Mouse (Mus musculus): Measurements from ENCODE around the gene Cdt1. TPM values are rescaled to one million over a fixed set of nuclear protein-coding genes. Genes with fewer than 3 reads are reported as not detected.

The Cdt1 gene
- polyA plus RNA-seq, 1 experiment, result 68.5 TPM

DNA sequence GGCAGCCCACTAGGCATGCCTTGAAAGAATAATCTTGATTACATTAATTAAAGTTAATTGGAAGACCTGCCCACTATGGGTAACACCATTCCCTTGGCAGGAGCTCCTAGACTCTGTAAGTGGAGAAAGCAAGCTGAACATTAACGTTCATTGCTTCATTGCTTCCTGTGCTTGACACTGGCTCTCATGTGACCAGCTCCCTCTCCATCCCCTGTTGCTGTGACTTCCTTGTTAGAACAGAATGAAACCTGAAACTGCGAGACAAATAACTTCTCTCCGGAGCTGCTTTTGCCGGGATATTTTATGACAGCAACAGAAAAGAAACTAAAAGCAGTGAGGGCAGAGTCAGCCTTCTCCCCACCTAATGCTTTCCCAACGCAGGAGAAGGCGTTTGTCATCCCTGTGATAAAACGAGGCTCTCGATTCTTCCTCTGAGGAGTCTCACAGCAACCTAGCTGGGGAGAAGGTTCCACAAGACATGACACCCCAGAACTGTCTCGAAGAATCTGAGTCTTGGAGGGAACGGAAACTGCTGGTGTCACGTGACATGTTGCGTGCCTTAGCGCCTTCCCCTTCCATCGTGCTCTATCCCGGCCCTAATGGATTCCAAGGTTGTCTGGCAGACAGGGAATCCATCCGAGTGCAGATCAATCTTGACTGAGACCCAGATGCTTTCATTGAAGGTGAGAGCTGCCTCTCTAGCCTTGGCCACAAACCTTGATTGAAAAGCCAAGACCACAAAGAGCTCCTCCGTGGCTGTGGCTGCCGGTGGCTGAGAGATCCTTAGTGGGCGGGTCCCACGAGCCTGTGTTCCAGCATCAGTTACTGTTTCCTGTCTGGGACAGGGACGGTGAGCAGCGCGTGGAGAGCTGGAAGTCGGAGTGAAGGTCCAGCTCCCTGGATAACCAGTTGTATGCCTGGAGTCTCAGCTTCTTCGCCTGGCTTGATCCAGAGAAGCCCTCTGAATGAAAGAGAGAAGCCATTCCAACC, 3.2 kb upstream of the Cdt1 start:
- TF ChIP-seq POLR2A (IDR thresholded peaks at IDR 0.05; ENCODE audit: borderline replicate concordance, control insufficient read depth, low read depth, low read length), result 0 out of 2 replicates have a peak, but pooled peaks have one; percentile 25
- TF ChIP-seq CTCF (IDR thresholded peaks at IDR 0.05; ENCODE audit: control insufficient read depth, insufficient read depth, low read length), result no peak
- Histone ChIP-seq H3K27ac (ENCODE audit: control insufficient read depth, insufficient read depth, low read depth, low read length, poor library complexity) (peak overlapping the region; percentile 86), H3K4me1 (ENCODE audit: control insufficient read depth, insufficient read depth, low read length) (peaks cover 6% of the 10 kb centered on the region; the same call in 1 of the 2 replicates), H3K4me3 (replicated peaks; ENCODE audit: control insufficient read depth, low read depth, low read length) (peak overlapping the region; percentile 52)
- 43% methylated on average over 25 of the region's 25 CpGs for WGBS

DNA sequence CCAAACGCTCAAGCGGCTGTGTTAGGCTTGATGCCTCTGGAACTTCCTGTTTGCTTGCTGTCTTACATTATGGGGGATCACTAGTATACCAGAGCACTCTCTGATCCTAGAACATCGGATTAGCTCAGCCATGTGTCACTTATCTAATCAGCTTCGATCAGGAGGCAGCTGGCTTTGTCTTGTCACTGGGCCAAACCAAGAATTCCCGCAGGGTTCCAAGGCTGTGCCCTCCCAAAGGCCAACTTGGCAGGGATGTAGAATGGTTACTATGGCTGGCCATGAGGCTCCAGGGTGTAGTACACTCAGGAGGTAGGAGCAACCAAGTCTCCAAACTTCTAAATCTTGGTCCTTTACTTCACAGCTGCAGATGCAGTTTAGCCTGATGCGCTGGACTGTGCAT, 1.0 kb upstream of the Cdt1 start:
- TF ChIP-seq POLR2A (IDR thresholded peaks at IDR 0.05; ENCODE audit: borderline replicate concordance, control insufficient read depth, low read depth, low read length) (no peak), CTCF (IDR thresholded peaks at IDR 0.05; ENCODE audit: control insufficient read depth, insufficient read depth, low read length) (no peak)
- peaks cover 3% of the 10 kb centered on the region; the same call in 1 of the 2 replicates for H3K4me1 ChIP-seq (ENCODE audit: control insufficient read depth, insufficient read depth, low read length)
- 27% methylated on average over 6 of the region's 6 CpGs for WGBS
- H3K27ac ChIP-seq (ENCODE audit: control insufficient read depth, insufficient read depth, low read depth, low read length, poor library complexity), result peak overlapping the region; percentile 96
- peak overlapping the region; percentile 95 for H3K4me3 ChIP-seq (replicated peaks; ENCODE audit: control insufficient read depth, low read depth, low read length)

DNA sequence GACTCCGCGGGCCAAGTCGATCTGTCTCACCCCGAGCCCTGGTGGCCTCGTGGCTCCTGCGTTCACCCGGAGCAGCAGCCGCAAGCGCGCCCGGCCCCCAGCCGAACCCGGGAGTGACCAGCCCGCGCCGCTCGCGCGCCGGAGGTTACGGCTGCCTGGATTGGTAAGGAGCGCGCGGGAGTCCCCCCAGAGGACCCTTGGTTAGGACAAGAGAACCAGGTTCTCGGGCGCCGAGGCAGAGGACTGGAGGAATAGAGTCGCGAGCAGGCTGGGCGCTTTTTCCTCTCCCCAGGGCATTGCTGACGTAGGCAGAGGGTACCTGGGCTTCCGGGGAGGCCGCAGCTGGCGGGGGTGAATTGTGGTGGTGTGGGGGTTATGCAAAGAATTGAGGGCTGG, 292 bp downstream of the Cdt1 start:
- no peak for TF ChIP-seq CTCF (IDR thresholded peaks at IDR 0.05; ENCODE audit: control insufficient read depth, insufficient read depth, low read length)
- TF ChIP-seq POLR2A (IDR thresholded peaks at IDR 0.05; ENCODE audit: borderline replicate concordance, control insufficient read depth, low read depth, low read length), result no peak
- Histone ChIP-seq H3K4me3 (replicated peaks; ENCODE audit: control insufficient read depth, low read depth, low read length) (peak overlapping the region; percentile 95), H3K27ac (ENCODE audit: control insufficient read depth, insufficient read depth, low read depth, low read length, poor library complexity) (peak overlapping the region; percentile 96), H3K4me1 (ENCODE audit: control insufficient read depth, insufficient read depth, low read length) (peaks cover 3% of the 10 kb centered on the region; the same call in 1 of the 2 replicates)
- WGBS, result under 1% methylated on average over 34 of the region's 34 CpGs

DNA sequence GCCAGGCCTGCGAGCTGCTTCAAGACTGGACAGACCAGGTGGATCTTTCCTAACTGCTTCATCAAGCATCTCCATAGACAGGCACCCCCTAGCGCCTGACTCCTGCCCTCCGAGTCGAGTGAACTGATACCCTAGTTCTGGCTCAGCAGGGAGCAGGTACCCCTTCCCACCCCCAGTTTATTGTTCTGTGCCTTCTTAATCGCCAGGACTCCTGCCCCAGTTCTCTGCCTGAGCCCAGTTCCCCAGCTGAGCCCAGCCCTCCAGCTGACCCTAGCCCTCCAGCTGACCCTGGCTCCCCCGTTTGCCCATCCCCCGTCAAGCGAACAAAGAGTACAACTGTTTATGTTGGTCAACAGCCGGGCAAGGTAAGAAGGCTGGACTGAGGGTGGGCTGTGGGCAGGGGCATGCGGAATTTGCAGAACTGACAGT, 1.1 kb downstream of the Cdt1 start:
- peaks cover 3% of the 10 kb centered on the region; the same call in 1 of the 2 replicates for H3K4me1 ChIP-seq (ENCODE audit: control insufficient read depth, insufficient read depth, low read length)
- peak overlapping the region; percentile 34; the same call in 1 of the 2 replicates for H3K27ac ChIP-seq (ENCODE audit: control insufficient read depth, insufficient read depth, low read depth, low read length, poor library complexity)
- H3K4me3 ChIP-seq (replicated peaks; ENCODE audit: control insufficient read depth, low read depth, low read length), result peak overlapping the region; percentile 75
- WGBS, result 28% methylated on average over 10 of the region's 10 CpGs
- TF ChIP-seq POLR2A (IDR thresholded peaks at IDR 0.05; ENCODE audit: borderline replicate concordance, control insufficient read depth, low read depth, low read length) (no peak), CTCF (IDR thresholded peaks at IDR 0.05; ENCODE audit: control insufficient read depth, insufficient read depth, low read length) (peak; percentile 37; the same call in 1 of the 2 replicates)

DNA sequence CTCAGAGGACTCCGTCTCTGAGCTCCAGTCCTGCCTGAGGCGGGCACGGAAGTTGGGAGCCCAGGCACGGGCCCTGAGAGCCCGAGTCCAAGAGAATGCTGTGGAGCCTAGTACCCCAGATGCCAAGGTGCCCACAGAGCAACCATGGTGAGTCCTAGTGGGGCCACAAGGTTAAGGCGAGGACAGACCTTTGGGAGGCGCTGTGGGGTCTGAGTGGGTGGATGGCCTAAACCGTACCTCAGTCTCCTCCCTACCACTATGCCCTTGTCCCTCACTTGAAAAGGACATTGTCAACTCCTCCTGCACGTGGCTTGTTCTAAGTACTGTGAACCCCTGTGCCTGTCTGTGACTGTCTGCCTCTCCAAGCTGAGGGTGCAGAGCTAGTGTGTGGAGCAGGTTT, 1.5 kb downstream of the Cdt1 start:
- 65% methylated on average over 9 of the region's 9 CpGs for WGBS
- peak overlapping the region; percentile 75 for H3K4me3 ChIP-seq (replicated peaks; ENCODE audit: control insufficient read depth, low read depth, low read length)
- H3K4me1 ChIP-seq (ENCODE audit: control insufficient read depth, insufficient read depth, low read length), result peaks cover 3% of the 10 kb centered on the region; the same call in 1 of the 2 replicates
- TF ChIP-seq CTCF (IDR thresholded peaks at IDR 0.05; ENCODE audit: control insufficient read depth, insufficient read depth, low read length), result no peak
- no peak for TF ChIP-seq POLR2A (IDR thresholded peaks at IDR 0.05; ENCODE audit: borderline replicate concordance, control insufficient read depth, low read depth, low read length)
- peak overlapping the region; percentile 34; the same call in 1 of the 2 replicates for H3K27ac ChIP-seq (ENCODE audit: control insufficient read depth, insufficient read depth, low read depth, low read length, poor library complexity)

DNA sequence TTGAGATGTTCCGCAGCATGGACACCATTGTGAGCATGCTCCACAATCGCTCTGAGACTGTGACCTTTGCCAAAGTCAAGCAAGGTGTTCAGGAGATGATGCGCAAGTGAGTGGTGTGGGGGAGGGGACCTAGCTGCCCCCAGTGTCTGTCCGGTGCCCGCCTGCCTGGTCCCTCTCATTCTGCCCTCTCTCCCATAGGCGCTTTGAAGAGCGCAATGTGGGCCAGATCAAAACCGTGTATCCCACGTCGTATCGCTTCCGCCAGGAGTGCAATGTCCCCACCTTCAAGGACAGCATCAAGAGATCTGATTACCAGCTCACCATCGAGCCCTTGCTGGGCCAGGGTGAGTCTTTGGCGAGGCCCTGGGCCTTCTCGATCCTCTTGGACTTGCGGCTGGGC, 2.2 kb downstream of the Cdt1 start:
- TF ChIP-seq CTCF (IDR thresholded peaks at IDR 0.05; ENCODE audit: control insufficient read depth, insufficient read depth, low read length), result no peak
- TF ChIP-seq POLR2A (IDR thresholded peaks at IDR 0.05; ENCODE audit: borderline replicate concordance, control insufficient read depth, low read depth, low read length), result no peak
- H3K4me3 ChIP-seq (replicated peaks; ENCODE audit: control insufficient read depth, low read depth, low read length), result no peak overlapping the region
- peaks cover 3% of the 10 kb centered on the region; the same call in 1 of the 2 replicates for H3K4me1 ChIP-seq (ENCODE audit: control insufficient read depth, insufficient read depth, low read length)
- WGBS, result 93% methylated on average over 16 of the region's 16 CpGs
- no peak overlapping the region for H3K27ac ChIP-seq (ENCODE audit: control insufficient read depth, insufficient read depth, low read depth, low read length, poor library complexity)

DNA sequence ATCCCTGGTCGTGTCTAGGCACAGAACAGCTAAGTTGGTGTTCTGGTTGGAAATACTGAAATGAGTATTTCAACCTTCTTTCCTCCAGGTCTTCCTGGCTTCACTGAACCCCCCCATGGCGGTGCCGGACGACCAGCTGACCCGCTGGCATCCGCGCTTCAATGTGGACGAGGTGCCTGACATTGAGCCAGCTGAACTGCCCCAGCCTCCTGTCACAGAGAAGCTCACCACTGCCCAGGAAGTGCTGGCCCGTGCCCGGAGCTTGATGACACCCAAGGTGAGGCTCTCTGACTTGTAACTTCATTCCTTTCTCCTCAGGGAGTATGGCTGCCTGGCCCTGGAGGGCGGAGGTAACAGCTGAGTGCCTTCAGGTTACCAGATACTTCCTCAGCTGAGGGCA, 3.3 kb downstream of the Cdt1 start:
- H3K27ac ChIP-seq (ENCODE audit: control insufficient read depth, insufficient read depth, low read depth, low read length, poor library complexity), result no peak overlapping the region
- WGBS, result 92% methylated on average over 11 of the region's 11 CpGs
- H3K4me3 ChIP-seq (replicated peaks; ENCODE audit: control insufficient read depth, low read depth, low read length), result no peak overlapping the region
- TF ChIP-seq POLR2A (IDR thresholded peaks at IDR 0.05; ENCODE audit: borderline replicate concordance, control insufficient read depth, low read depth, low read length), result no peak
- no peak for TF ChIP-seq CTCF (IDR thresholded peaks at IDR 0.05; ENCODE audit: control insufficient read depth, insufficient read depth, low read length)
- H3K4me1 ChIP-seq (ENCODE audit: control insufficient read depth, insufficient read depth, low read length), result peaks cover 2% of the 10 kb centered on the region; the same call in 1 of the 2 replicates

DNA sequence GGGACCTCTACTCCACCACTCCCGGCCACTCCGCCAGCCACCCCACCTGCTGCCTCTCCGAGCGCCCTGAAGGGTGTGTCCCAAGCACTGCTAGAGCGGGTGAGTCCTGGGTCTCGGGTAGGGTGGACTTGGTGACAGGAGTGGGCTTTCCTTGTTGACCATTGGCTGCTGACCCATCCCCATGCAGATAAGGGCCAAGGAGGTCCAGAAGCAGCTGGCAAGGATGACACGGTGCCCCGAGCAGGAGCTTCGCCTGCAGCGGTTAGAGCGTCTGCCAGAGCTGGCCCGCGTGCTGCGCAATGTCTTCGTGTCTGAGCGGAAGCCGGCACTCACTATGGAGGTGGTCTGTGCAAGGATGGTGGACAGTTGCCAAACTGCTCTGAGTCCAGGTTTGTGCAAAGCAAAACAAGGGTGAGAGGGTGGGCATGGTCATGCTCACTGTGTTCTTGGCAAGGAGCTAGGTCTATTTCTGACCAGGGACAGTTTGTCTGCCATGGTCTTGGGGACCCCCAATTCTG, 4.0 kb downstream of the Cdt1 start:
- H3K4me1 ChIP-seq (ENCODE audit: control insufficient read depth, insufficient read depth, low read length), result peaks cover 2% of the 10 kb centered on the region; the same call in 1 of the 2 replicates
- 88% methylated on average over 17 of the region's 17 CpGs for WGBS
- no peak overlapping the region for H3K27ac ChIP-seq (ENCODE audit: control insufficient read depth, insufficient read depth, low read depth, low read length, poor library complexity)

More for the DNA sequence above, 4.0 kb downstream of the Cdt1 start:
- H3K4me3 ChIP-seq (replicated peaks; ENCODE audit: control insufficient read depth, low read depth, low read length), result no peak overlapping the region
- no peak for TF ChIP-seq CTCF (IDR thresholded peaks at IDR 0.05; ENCODE audit: control insufficient read depth, insufficient read depth, low read length)
- TF ChIP-seq POLR2A (IDR thresholded peaks at IDR 0.05; ENCODE audit: borderline replicate concordance, control insufficient read depth, low read depth, low read length), result no peak
